Mouse (Mus musculus): ENCODE measurements around the gene Unkl. TPM values are rescaled to one million over a fixed set of nuclear protein-coding genes. Genes with fewer than 3 reads are reported as not detected.

Unkl gene
- polyA plus RNA-seq, 1 experiment from 2014 or later: 16.0 TPM

DNA sequence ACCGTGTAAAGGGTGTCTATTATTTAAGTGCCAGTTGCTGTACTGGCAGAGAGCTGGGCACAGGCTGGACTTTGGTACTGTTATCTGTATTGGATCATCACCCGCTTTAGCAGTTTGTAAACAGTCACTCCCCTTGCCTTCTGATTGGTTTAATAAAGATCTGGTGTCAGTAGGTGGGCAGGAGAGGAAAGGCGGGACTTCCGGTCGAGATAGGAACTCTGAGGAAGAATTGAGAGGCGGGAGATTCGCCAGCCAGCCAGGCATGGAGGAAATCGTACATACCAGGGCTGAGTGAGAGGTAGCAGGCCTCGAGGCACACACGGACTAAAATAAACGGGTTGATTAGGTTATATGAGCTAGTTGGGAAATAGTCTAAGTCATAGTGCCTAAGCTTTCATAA, 93.9 kb downstream of the Unkl start:
- Histone ChIP-seq H3K27ac (ENCODE audit: low read depth, low read length) (no peak overlapping the region), H3K4me2 (ENCODE audit: low read length) (no peak overlapping the region), H3K4me3 (ENCODE audit: low read length) (no peak overlapping the region), H3K27me3 (replicated peaks; ENCODE audit: control insufficient read depth, insufficient read depth, low read length) (no peaks in the 10 kb centered on the region), H3K36me3 (ENCODE audit: control insufficient read depth, insufficient read depth, low read length) (no peaks in the 10 kb centered on the region), H3K4me1 (ENCODE audit: control insufficient read depth, insufficient read depth, low read depth, low read length) (no peaks in the 10 kb centered on the region), H3K9me3 (ENCODE audit: control insufficient read depth, low read length) (no peaks in the 10 kb centered on the region), H3K9ac (ENCODE audit: low read depth, low read length) (no peak overlapping the region)
- WGBS: 42% methylated on average over 11 of the region's 11 CpGs
- ATAC-seq: no peak

Small RNA genes within 50 kb of the gene (microRNA-seq; reads per million reads assigned to microRNA genes)
- 7.9 reads per million, percentile 24 among the genes with 10 or more reads in this experiment for gene Mir3547

Other genes with a start within 250 kb of the Unkl start
- 82.9 and 97.9 TPM in 2 replicates for gene Jpt2, start 227.7 kb upstream of the Unkl start, polyA plus RNA-seq (2015; fragmentation: Nextera tagmentation; extraction: Ambion mirVana)
- 4.0 and 5.5 TPM in 2 replicates for gene Cramp1l, start 172.6 kb upstream of the Unkl start, polyA plus RNA-seq (2015; fragmentation: Nextera tagmentation; extraction: Ambion mirVana)
- gene Ift140, start 172.3 kb upstream of the Unkl start, polyA plus RNA-seq (2015; fragmentation: Nextera tagmentation; extraction: Ambion mirVana): 17.1 and 20.8 TPM in 2 replicates
- gene Tmem204, start 104.8 kb upstream of the Unkl start, polyA plus RNA-seq (2015; fragmentation: Nextera tagmentation; extraction: Ambion mirVana): 13.8 and 14.1 TPM in 2 replicates
- gene Telo2, start 72.4 kb upstream of the Unkl start, polyA plus RNA-seq (2015; fragmentation: Nextera tagmentation; extraction: Ambion mirVana): 54.6 and 60.8 TPM in 2 replicates
- gene Ptx4, start 67.6 kb upstream of the Unkl start, polyA plus RNA-seq (2015; fragmentation: Nextera tagmentation; extraction: Ambion mirVana): 0.49 TPM in 1 of 2 replicates, not detected in the other
- gene Clcn7, start 55.0 kb upstream of the Unkl start, polyA plus RNA-seq (2015; fragmentation: Nextera tagmentation; extraction: Ambion mirVana): 28.9 and 34.3 TPM in 2 replicates
- not detected in 2 replicates for gene Ccdc154, start 25.9 kb upstream of the Unkl start, polyA plus RNA-seq (2015; fragmentation: Nextera tagmentation; extraction: Ambion mirVana)
- gene Gm38655, start 12.9 kb upstream of the Unkl start, polyA plus RNA-seq (2015; fragmentation: Nextera tagmentation; extraction: Ambion mirVana): not detected in 2 replicates
- gene BC003965, start 3.8 kb upstream of the Unkl start, polyA plus RNA-seq (2015; fragmentation: Nextera tagmentation; extraction: Ambion mirVana): 33.8 and 34.1 TPM in 2 replicates
- 110 and 114 TPM in 2 replicates for gene Gnptg, start 51.7 kb downstream of the Unkl start, polyA plus RNA-seq (2015; fragmentation: Nextera tagmentation; extraction: Ambion mirVana)
- gene Tsr3, start 51.8 kb downstream of the Unkl start, polyA plus RNA-seq (2015; fragmentation: Nextera tagmentation; extraction: Ambion mirVana): 57.4 and 58.2 TPM in 2 replicates
- 23.4 and 26.0 TPM in 2 replicates for gene Baiap3, start 68.0 kb downstream of the Unkl start, polyA plus RNA-seq (2015; fragmentation: Nextera tagmentation; extraction: Ambion mirVana)
- gene Ube2i, start 86.2 kb downstream of the Unkl start, polyA plus RNA-seq (2015; fragmentation: Nextera tagmentation; extraction: Ambion mirVana): 409 and 435 TPM in 2 replicates
- gene Prss34, start 110.0 kb downstream of the Unkl start, polyA plus RNA-seq (2015; fragmentation: Nextera tagmentation; extraction: Ambion mirVana): not detected in 2 replicates
- not detected in 2 replicates for gene Prss28, start 120.2 kb downstream of the Unkl start, polyA plus RNA-seq (2015; fragmentation: Nextera tagmentation; extraction: Ambion mirVana)
- not detected in 2 replicates for gene Prss29, start 130.3 kb downstream of the Unkl start, polyA plus RNA-seq (2015; fragmentation: Nextera tagmentation; extraction: Ambion mirVana)
- not detected in 2 replicates for gene Tpsab1, start 157.2 kb downstream of the Unkl start, polyA plus RNA-seq (2015; fragmentation: Nextera tagmentation; extraction: Ambion mirVana)
- gene Tpsb2, start 177.9 kb downstream of the Unkl start, polyA plus RNA-seq (2015; fragmentation: Nextera tagmentation; extraction: Ambion mirVana): 0.19 and 2.1 TPM in 2 replicates
- 0.43 and 0.55 TPM in 2 replicates for gene Tpsg1, start 180.9 kb downstream of the Unkl start, polyA plus RNA-seq (2015; fragmentation: Nextera tagmentation; extraction: Ambion mirVana)
- gene Cacna1h, start 245.4 kb downstream of the Unkl start, polyA plus RNA-seq (2015; fragmentation: Nextera tagmentation; extraction: Ambion mirVana): 5.9 and 6.2 TPM in 2 replicates